Mouse (Mus musculus) spleen, embryonic (tissue): ENCODE data around the gene Tra2a.
"Not testable (repeated sequence)": the region's sequence is repeated elsewhere in the genome, so short reads cannot be mapped to it uniquely, and the experiment has no call there.

Source experiments
- CTCF ChIA-PET: fragments of 350-600 bp; sonication (Branson Sonifier 250); formaldehyde crosslinking; loops from one replicate; lab custom pipeline; 2022; lab: Charles Lee

Tra2a gene

DNA sequence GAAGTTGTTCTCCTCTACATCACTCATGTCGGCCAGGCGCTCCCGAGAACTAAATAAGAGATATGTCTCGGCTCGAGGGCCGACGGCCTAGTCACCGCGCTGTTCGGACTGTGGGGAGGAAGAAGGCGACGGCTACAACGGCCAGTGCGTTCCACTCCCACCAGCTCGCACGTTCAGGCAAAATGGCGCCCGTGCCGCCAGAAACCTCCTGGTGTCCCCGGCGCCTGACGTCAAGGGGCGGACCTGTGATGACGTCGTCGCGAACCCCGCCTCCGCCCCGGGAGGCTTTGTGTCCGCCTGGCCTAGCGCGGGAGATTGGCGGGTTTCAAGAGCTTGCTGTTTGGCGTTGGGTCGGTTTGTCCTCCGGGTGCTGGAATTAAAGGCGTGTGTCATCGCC lies at the start of gene Tra2a:
Gene Tra2a, minus strand, starts transcription at position 187 of the 397 bp plus-strand sequence.
- CTCF ChIA-PET = no interaction called here

DNA sequence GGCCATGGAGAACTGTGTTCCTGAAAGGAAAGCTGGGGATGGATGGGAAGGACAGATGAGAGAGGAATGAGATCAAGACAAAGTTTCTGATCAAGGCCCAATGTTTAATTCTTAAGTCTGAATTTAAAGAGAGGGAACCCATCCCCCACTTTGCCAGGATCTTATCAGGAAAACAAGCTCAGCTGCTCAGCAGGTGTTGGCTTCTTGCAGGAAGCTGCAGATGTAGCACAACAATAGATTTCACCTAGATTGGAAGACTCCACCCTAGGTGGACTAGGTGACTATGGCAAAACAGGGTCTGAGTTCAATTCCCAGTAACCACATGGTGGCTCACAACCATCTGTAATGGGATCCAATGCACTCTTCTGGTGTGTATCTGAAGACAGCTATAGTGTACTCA lies 34.5 kb upstream of the Tra2a start:
- CTCF ChIA-PET = no interaction called here

DNA sequence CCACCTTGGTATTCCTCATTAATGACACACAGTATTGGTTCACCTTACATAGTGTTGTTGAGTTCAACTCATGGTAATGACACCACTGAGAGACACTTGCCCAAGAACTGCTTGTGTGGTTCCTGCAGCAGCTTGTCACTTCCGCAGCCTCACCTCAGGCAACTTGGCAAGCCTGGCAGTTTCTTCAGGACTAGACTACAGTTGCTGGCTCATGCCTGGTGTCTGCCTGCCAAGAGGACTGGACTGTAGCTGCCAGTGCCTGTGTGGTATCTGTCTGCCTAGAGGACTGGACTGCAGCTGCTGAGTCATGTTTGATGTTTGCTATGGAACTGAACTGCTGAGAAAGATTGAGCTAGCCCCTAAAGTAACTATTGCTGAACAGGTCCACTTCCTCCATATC lies 18.3 kb upstream of the Tra2a start:
- CTCF ChIA-PET = no interaction called here

DNA sequence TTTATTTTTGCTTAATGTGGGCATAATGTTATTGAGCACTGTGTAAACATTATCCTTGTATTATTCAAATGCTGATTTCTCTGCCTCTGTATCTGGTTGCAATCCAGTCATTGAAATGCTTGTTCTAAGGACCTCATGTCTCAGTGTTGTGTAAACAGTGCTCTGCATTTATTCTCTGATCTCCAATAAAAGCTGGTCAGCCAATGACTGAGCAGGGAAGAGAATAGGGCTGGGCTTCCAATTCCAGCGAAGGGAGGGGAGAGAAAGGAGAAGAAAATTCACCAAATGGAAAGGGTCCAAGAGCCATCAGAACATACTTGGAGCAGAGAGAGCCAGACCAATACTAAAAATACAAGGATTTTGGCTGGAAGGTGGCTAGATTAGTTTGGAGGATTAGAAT lies 17.1 kb upstream of the Tra2a start:
- CTCF ChIA-PET = no interaction called here

DNA sequence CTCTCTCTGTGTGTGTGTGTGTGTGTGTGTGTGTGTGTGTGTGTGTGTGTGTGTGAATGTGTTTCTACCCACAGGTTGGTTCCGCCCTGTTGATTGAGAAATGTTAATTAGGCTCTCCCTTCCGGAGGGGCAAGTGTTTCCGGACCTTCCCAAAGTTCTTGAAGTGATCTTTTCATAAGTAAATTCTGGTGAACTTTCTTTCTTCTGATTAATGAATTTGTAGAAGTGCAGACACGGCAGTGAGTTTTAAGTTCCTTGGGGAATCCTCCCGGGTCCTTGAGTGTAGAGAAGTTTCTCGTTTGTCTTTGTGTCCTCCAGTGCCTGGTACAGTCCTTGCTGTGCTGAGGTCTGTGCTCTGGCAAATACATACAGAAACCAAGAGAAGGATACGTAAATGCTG lies 11.5 kb upstream of the Tra2a start:
- CTCF ChIA-PET = interaction anchor here (0.7 kb wide), 1 partner anchor 40 kb away, joined by 3 read pairs; no protein-coding TSS in a partner anchor

DNA sequence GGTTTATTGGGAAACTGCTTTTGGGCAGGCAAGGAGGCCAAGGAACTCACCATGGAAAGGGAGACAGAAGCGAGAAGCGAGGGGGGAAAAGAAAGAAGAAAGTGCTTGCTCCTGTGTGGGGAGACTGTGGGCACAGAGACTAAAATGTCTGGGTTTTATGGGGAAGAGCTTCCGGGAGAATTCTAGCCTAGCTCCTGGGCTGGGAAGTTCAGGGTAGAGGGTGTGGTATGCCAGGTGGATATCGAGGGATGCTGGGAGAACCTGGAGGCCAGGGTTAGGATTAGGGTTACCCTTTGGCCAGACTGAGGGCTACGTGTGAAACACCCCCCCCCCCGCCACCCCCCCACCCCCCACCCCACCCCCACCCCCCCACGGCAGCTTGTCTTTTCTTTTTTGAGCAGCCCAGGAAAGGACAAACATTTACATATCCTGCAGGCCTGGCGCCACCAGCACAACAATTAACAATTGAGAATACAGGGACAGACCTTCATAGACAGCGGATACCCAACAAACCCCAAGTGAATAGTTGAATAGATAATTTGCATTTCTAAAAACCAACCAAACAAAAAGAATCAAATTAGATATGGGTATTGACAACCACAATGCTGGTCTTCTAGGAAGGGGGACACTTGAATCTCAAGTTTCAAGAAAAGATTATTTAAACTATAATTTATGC lies 10.7 kb upstream of the Tra2a start:
- CTCF ChIA-PET = interaction anchor here (0.7 kb wide), 1 partner anchor 41 kb away, joined by 3 read pairs; no protein-coding TSS in a partner anchor

DNA sequence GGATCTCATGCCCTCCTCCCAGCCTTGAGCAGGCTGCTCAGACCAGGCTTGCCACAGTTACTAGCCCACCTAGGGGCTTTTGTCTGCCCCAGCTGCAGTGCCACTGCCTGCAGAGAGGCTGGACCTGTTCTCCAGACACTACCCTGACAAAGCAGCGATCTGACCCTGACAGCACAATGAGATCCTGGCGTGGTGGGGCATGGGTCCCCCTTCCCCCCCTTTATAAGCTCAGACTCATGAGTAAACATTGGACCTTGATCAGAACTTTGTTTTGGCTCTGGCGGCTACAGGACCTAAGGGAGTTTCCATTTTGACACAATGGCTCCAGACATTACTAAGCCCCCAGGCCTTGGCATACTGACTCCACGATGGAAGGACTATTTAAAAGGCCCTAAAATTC lies 10.1 kb upstream of the Tra2a start:
- CTCF ChIA-PET = no interaction called here

DNA sequence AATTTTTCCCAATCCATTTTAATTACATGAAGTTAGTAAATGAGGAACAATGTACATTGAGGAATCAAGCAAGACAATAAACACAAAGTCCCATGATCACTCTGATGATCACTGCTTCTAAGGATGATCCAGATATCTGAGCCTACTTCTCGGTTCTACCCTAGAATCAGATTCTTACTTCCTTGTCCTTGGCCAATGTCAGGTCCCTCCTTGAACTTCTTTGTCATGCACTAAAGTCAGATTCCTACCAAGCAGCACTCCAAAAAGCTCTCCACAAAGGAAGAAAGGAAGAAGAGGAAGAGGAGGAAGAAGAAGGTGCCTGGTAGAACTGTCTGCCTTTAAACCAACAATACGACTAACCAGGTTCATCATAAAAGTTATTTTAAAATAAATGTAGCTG lies 9.0 kb upstream of the Tra2a start:
- CTCF ChIA-PET = no interaction called here

DNA sequence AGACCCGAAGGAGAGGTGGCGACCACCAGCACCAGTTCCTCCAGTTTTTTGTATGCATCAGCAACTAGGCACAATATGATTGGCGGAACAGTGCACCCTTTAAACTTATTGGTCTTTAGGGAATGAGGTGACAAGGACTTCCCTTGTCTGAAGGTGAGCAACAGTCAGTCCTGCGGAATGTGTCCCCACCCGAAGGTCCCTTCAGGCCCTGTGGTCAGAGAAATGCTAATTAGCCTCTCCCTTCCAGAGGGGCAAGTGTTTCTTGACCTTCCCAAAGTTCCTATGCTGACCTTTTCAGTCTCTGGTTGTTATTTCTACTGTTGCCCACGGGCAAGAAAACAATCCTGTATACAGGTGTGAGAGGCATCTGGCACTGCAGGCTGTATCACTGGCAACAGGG lies 8.0 kb upstream of the Tra2a start:
- CTCF ChIA-PET = no interaction called here

DNA sequence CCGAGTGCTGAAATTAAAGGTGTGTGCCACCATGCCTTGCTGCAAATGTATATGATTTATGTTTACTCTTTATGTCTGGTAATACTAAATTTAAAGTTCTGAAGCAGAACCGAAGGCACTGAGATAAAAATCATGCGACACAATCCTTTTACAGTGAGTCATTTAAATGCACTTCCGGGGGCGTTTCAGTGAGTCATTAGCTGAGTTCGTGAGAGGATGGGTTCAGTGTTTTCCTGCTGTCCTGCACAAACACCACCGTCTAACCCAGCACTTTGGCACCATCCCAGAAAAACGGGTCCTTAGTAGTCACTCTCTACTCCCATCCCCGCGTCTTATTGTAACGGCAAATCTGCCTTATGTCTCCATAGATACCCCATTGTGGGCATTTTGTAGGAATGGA lies 6.1 kb upstream of the Tra2a start:
- CTCF ChIA-PET = interaction anchor here (0.6 kb wide), 1 partner anchor 262 kb away, joined by 9 read pairs; no protein-coding TSS in a partner anchor

DNA sequence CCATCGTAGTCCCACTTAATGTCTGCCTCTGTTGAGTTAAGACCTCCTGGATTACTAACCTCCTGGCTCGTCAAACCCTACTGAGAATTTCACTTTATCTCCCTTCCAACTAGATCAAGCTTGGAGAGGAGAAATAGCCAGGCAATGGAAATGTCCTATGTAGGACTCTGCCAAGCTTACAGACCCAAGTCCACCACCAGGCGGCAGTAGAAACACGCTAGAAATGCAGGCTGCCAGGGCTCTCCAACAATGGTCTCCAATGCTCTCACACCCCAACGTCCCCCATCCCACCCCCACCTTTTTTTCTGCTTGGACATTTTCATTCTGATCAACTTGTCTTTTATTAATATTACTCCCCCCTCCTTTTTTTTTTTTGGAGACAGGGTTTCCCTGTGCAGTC lies 5.4 kb upstream of the Tra2a start:
- CTCF ChIA-PET = interaction anchor here (0.7 to 0.8 kb wide), 3 partner anchors 28 to 87 kb away, joined by 3 to 7 read pairs (median 3); no protein-coding TSS in a partner anchor

DNA sequence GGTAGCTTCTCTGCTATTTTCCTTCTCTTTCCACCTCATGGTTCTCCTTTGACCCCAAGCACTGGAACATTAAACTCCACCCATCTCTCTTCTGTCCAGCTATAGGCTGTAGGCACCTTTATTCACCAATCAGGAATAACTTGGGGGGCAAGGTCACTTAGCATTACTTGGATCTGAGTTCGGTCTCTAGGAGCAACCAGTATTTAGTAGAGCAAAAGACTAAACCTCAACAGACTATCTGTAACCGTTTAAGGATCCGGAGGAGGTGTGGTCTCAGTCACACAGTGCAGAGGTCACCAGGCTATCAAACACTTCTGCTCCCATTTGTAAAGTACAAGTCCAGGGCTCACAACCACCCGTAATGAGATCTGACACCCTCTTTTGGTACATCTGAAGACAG lies 3.9 kb upstream of the Tra2a start:
- CTCF ChIA-PET = no interaction called here

DNA sequence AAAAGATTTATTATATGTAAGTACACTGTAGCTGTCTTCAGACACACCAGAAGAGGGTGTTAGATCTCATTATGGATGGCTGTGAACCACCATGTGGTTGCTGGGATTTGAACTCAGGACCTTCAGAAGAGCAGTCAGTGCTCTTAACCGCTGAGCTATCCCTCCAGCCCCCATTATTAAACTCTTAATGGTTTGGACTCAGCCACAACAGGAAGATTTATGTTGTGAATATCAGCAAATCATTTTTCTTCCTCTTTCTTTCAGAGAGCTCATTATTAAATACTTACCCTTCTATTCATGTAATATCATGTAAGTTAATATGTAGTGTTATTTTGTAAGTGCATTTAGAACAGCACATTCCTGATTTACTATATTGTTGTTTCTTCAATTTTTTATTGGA lies 1.4 kb upstream of the Tra2a start:
- CTCF ChIA-PET = interaction anchor here (0.7 kb wide), 1 partner anchor 135 kb away, joined by 7 read pairs; no protein-coding TSS in a partner anchor

DNA sequence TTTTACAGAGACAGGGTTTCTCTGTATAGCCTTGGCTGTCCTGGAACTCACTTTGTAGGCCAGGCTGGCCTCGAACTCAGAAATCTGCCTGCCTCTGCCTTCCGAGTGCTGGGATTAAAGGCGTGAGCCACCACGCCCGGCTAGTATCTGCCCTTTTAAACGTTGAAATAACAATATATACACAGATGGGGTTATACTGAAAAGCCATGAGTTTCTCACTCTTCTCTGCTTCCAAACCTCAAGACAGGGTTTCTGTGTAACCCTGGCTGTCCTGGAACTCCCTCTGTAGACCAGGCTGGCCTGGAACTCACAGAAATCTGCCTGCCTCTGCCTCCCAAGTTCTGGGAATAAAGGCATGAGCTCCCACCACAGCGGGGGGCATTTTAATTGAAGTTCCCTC lies 613 bp upstream of the Tra2a start:
- CTCF ChIA-PET = not testable (repeated sequence)

DNA sequence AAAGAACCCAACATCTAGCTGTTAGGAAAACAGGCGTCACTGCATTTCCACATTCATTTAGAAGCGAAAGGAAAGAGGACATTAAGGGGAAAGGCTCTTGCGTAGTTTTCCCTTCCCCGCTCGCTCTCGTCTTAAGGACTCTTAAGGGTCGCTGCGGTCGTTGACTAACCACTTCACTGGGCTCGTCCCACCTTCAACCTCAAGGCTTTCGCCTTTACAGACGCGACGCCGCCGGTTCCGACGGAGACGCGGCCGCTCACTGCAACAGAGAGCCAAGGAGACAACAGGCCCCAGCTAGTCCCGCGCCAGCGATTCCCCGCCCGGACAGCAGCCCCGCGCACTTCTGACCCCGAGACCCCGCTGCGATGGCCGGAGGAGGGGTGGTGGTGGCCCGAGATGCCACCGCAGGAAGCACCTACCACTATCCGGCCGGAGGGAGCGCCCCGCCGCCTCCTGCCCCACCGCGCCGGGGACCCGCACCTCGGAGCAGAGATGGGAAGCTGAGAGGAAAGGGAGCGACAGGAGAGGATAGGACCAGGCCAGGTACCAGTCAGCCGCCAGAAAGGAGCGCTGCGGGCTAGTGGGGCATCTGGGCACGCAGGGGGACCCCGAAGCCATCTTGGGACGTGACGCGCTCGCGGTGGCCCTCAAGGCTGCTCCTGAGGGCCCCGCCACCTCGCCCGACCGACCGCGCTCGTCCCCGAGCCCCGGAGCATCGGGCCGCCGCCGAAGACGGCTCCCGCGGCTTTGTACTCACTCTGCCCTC lies 569 bp downstream of the Tra2a start:
- CTCF ChIA-PET = interaction anchor here (0.7 kb wide), 1 partner anchor 34 kb away, joined by 4 read pairs; no protein-coding TSS in a partner anchor

DNA sequence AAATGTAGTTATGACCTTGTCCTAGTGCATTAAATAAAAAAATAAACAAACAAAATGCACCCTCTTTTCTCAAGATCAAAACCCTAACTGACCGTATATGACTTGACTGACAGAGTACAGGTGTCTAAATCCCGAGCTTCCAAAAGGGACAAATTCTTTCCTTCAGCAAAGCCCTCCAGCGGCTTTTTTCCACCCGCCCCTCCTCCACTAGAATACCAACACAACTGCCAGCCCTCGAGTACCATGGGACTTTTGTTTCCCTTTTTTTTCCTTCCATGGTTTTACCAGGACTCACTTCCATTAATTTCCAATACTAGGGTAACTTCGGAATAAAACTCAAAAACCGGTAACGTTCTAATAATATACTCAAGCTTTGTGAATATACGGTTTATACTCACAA lies 1.4 kb downstream of the Tra2a start:
- CTCF ChIA-PET = interaction anchor here (0.7 kb wide), 1 partner anchor 33 kb away, joined by 4 read pairs; no protein-coding TSS in a partner anchor

DNA sequence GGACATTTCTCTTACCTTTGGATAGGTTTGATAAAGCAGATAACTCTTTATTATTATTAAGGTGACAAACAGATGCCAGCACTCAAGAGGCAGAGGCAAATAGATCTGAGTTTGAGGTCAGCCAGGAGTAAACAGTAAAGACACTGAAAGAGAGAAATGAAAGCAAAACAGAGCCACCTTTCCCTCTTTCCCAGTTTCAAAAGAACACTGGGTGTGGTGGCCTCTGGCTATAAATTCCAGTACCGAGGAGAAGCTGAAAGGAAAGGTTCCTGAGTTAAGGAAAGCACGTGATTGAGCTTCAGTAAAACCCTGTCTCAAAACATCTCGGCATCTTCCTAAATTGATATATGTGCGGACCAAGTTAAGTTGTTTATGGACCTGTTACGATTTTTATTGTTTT lies 4.1 kb downstream of the Tra2a start:
- CTCF ChIA-PET = no interaction called here

DNA sequence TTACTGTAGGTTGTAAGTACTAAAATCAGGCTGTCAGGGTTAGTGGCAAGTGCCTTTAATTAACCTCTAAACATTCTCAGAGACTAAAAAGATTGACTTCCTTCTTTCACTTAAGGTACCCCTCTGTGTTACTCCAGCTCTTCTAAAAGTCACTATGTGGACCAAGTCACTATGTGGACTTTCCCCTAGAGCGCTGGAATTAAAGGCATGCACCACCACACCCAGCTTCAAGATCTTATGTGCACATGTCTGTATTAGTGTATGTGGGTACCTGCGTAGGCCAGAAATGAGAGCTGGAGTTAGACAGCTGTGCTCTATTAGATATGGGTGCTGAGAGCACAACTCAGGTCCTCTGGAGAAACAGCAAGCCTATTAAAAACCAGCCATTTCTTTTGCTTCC lies 6.0 kb downstream of the Tra2a start:
- CTCF ChIA-PET = interaction anchor here (0.6 kb wide), 1 partner anchor 139 kb away, joined by 10 read pairs; no protein-coding TSS in a partner anchor

DNA sequence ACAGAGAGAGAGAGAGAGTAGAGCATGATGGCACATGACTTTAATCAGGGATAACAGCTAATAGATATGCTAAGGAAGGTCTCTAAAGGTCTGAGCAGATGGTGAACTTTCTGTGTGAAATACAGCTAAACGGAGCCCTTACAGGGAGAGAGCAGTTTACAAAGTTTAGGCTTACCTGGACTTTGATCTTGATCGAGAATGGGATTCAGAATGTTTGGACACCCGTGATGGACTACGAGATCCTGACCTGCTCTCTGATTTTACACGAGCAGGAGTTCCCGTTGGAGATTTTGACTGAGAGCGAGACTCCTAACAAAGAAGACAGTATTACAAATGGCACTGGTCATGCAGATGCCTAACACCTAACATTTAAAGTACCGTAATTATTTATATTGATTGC lies 11.6 kb downstream of the Tra2a start:
- CTCF ChIA-PET = no interaction called here

DNA sequence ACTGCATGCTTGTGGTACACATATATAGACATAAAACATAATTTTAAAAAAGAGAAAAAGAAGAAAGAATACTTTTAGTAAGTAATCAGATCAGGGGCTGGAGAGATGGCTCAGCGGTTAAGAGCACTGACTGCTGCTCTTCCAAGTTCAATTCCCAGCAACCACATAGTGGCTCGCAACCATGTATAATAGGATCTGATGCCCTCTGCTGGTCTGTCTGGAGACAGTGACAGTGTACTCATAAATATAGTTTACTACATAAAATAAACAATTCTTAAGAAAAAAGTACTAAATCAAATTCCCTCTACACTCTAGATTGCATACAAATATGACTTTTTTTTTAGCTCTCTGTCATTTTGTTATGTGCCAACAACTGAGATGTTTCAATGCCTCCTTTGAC lies 12.6 kb downstream of the Tra2a start:
- CTCF ChIA-PET = no interaction called here

DNA sequence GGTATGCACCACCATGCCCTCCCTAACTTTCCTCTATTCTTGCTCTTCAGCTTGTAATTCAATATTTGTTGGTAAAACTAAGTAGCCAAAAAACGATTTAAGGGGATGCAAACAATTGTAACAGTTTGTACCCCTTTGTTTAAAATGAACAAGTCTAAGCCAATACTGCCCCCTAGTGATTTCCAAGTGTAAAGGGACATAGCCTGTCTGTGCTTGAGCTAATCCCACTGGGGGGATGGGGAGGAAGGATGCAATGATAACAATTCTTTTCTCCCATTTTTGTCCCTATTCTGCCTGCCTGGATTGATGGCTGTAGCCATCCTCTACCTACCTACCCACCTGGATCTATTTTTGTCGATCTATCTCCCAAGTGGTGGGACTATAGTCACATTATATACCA lies 16.6 kb downstream of the Tra2a start:
- CTCF ChIA-PET = interaction anchor here (1.1 to 1.3 kb wide), 2 partner anchors 14 to 33 kb away, joined by 4 to 5 read pairs; partner anchors contain the start of gene Igf2bp3

DNA sequence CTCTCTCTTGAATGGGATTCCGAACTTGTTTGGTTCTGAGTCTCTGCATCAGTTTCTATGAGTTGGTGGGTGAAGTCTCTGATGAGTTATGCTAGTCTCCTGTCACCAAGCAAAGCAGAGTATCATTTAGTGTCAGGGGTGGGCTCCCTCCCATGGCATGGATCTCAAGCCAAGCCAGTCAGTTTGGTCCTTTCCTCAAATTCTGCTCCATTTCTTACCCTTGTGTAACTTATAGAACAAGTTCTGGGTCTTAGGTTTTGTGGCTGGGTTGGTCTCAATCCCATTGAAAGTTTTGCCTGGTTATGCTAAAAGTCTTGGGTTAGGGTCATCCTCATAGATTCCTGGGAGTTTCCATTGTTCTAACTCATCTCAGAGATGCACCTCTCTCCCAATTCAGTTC lies 21.5 kb downstream of the Tra2a start:
- CTCF ChIA-PET = no interaction called here

DNA sequence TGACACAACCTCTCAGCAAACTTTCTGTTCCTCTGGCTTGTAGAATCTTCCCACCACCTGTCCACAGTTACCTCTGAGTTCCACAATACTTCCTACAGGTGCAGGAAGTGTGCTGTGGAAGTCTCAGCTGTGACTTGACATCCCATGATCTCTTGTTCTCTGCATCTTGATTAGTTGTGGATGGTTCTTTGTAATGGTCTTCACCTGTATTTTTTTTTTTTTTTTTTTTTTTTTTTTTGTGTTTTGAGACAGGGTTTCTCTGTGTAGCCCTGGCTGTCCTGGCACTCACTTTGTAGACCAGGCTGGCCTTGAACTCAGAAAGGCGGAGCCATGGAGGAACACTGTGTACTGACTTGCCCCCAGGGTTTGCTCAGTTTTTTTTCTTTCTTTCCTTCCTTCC lies 22.3 kb downstream of the Tra2a start:
- CTCF ChIA-PET = no interaction called here
